Mouse (Mus musculus) CH12.LX (cell line): ENCODE measurements at regions not wholly inside any gene's neighbourhood (a gene's known extent, or its start where the extent isn't known, plus 50 kb on each side); places are given as distances from the start of the nearest gene placed in this dataset.

Source experiments
- CHD1 ChIP-seq: IDR thresholded peaks from 2 replicates; pipeline ENCODE4 v1.6.1; 2012; ENCODE audit warnings: low read depth, low read length, improper control_type of control experiment, inconsistent platforms
- CTCF ChIP-seq, 2 experiments: IDR thresholded peaks in 1 of 2; conservative IDR thresholded peaks in 1 of 2; 2 replicates each; pipeline ENCODE4 v1.5.1; 2011 to 2012; ENCODE audit warnings: low read depth in 2 of 2, low read length in 2 of 2, improper control_type of control experiment in 1 of 2, inconsistent platforms in 1 of 2, mild to moderate bottlenecking in 1 of 2, moderate library complexity in 1 of 2
- EP300 ChIP-seq: IDR thresholded peaks from 2 replicates; pipeline ENCODE4 v1.6.1; 2011; ENCODE audit warnings: low read length, improper control_type of control experiment
- HCFC1 ChIP-seq: IDR thresholded peaks from 2 replicates; pipeline ENCODE4 v1.6.1; 2012; ENCODE audit warnings: low read depth, mild to moderate bottlenecking, inconsistent platforms, low read length, improper control_type of control experiment
- JUND ChIP-seq: conservative IDR thresholded peaks from 2 replicates; pipeline ENCODE4 v1.6.1; 2011; ENCODE audit warnings: low read depth, low read length, improper control_type of control experiment
- MAX ChIP-seq: IDR thresholded peaks from 2 replicates; pipeline ENCODE4 v1.6.1; 2011; ENCODE audit warnings: low read length, improper control_type of control experiment
- MEF2A ChIP-seq: IDR thresholded peaks from 2 replicates; pipeline ENCODE4 v1.6.1; 2014; ENCODE audit warnings: low read depth, mild to moderate bottlenecking, inconsistent platforms, low read length, improper control_type of control experiment, borderline replicate concordance
- MYC ChIP-seq: IDR thresholded peaks from 2 replicates; pipeline ENCODE4 v1.6.1; 2011; ENCODE audit warnings: low read depth, mild to moderate bottlenecking, improper control_type of control experiment, low read length
- NRF1 ChIP-seq: IDR thresholded peaks from 2 replicates; pipeline ENCODE4 v1.6.1; 2014; ENCODE audit warnings: low read depth, mild to moderate bottlenecking, inconsistent platforms, low read length, improper control_type of control experiment, moderate library complexity
- POLR2A ChIP-seq: IDR thresholded peaks from 2 replicates; pipeline ENCODE4 v1.6.1; 2011; ENCODE audit warnings: low read depth, mild to moderate bottlenecking, improper control_type of control experiment, low read length
- POLR2AphosphoS2 ChIP-seq: IDR thresholded peaks from 2 replicates; pipeline ENCODE4 v1.6.1; 2011; ENCODE audit warnings: low read depth, low read length, improper control_type of control experiment
- SIN3A ChIP-seq: IDR thresholded peaks from 2 replicates; pipeline ENCODE4 v1.6.1; 2012; ENCODE audit warnings: low read length, improper control_type of control experiment, inconsistent platforms
- TCF12 ChIP-seq: IDR thresholded peaks from 2 replicates; pipeline ENCODE4 v1.6.1; 2014; ENCODE audit warnings: low read depth, mild to moderate bottlenecking, inconsistent platforms, low read length, improper control_type of control experiment
- ZC3H11A ChIP-seq: IDR thresholded peaks from 2 replicates; pipeline ENCODE4 v1.6.1; 2012; ENCODE audit warnings: low read depth, mild to moderate bottlenecking, inconsistent platforms, low read length, improper control_type of control experiment

DNA sequence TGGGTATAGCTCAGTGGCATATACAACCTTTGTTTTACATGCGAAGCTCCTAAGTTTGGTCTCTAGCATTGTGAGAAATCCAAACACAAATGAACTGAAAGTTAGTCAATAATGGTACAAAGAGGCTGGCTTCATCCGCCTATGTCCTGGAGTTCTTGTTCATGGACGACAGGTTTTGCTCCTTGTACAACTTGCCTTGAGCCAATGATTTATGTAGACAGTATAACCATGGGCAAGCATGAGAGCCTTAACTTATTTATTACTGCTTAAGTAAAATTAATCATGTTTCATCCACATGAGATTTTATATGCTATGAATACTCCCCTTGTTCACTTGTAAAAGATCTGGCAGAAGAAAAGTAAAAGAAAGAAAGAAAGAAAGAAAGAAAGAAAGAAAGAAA is 205.7 kb upstream of the Tet2 start:
- no peak for TF ChIP-seq POLR2A
- no peak for TF ChIP-seq MAX
- no peak for TF ChIP-seq TCF12
- no peak for TF ChIP-seq JUND
- no peak for TF ChIP-seq SIN3A
- no peak for TF ChIP-seq EP300
- TF ChIP-seq POLR2AphosphoS2 = no peak
- TF ChIP-seq NRF1 = no peak
- TF ChIP-seq HCFC1 = no peak
- TF ChIP-seq MYC = no peak
- no peak for TF ChIP-seq MEF2A
- TF ChIP-seq CHD1 = no peak
- TF ChIP-seq ZC3H11A = no peak
- no peak for TF ChIP-seq CTCF (conservative IDR thresholded peaks at IDR 0.05 in 1 of 2, IDR thresholded peaks at IDR 0.05 in 1 of 2; ENCODE audit: low read depth in 2 of 2, low read length in 2 of 2)
